Mouse (Mus musculus) layer of hippocampus, postnatal 14 days (tissue): ENCODE results near the gene Mrpl43. TPM values are rescaled to one million over a fixed set of nuclear protein-coding genes. Genes with fewer than 3 reads are reported as not detected.

Experiments
- DNase-seq, 2 experiments: peaks; one replicate each; pipeline ENCODE4 v3.0.0; 2021 to 2022; ENCODE audit warnings: low spot score in 2 of 2, mixed read lengths in 1 of 2
- total RNA-seq, 2 experiments: library from RNA; stranded (reverse); gene quantifications; 2 replicates each; pipeline ENCODE4 v1.2.3; 2021

Mrpl43 gene
- total RNA-seq, 2 experiments from 2014 or later = 46.2 to 47.5 TPM

DNA sequence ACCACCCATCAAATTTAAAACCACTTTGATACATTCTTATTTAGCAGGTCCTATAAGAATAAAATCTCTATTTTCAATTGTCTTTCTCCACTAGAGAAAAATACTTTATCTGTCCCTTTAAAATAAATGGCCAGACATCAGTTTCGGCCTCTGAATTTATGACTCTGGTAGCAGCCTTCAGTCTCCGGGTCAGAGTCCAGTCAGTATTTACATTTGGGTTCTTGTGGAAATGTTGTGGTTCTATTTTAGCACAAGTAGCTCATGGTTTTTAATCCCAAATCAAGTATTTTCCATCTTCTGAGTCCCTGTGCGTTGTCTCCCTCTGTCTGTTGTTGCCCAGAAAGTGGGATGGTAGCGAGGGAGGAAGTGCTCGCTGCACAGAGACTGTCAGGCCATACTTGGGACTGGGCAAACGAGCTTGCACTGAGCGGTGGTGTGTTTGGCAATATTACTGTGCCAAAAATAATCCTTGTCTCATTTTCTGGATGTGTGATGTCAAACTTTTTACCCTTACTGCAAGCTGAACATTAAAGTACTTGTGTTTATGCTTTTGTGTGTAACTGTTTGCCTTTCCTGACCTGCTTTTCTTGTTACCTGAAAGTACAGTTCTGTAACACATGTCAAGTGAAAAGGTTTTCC lies 23.6 kb downstream of the Mrpl43 start:
- no peak for DNase-seq

DNA sequence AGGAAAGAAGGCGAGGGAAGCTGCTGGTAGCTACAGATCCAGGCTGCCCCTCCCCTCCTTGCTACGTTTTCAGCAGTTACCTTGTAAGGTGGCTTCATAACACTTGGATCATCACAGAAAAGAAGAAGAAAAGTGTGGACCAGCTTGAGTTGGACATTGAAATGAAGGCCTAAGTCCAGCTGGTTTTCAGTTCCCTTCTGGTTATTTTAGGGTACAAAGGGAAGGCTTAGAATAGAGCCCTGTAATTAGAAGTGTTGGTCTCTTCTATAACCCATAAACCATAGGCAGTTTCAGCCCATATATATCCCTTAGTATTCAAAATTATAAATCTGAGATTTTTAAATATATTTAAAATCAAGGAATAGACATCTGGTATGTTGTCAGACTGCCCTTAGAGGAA lies 25.5 kb downstream of the Mrpl43 start:
- no peak for DNase-seq

- no peak for DNase-seq
Observed at GRCm38 (mm10) chr19:44977148-44977547, 29.1 kb downstream of the Mrpl43 start.

DNA sequence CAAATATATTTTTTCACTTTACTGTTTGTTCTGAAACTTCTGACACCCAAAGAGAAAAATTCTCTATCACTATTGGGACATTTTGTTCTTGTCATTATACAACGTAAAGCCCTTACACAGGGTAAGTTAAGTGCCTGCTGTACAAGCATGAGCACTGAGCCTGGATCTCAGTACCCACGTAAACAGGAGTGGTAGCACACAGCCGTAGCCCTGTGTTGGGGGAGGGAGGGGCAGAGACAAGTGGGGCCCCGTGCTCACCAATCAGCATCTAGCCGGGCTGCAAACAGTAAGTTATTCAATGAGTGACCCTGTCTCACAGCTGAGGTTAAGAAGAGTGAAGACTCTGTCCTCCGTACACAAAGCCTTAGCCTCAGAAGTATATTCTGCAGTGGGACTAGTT lies 29.6 kb downstream of the Mrpl43 start:
- DNase-seq = no peak

- DNase-seq = no peak
Observed at GRCm38 (mm10) chr19:44968329-44968728, 37.9 kb downstream of the Mrpl43 start.

- DNase-seq = no peak
Observed at GRCm38 (mm10) chr19:44965978-44966377, 40.3 kb downstream of the Mrpl43 start.

DNA sequence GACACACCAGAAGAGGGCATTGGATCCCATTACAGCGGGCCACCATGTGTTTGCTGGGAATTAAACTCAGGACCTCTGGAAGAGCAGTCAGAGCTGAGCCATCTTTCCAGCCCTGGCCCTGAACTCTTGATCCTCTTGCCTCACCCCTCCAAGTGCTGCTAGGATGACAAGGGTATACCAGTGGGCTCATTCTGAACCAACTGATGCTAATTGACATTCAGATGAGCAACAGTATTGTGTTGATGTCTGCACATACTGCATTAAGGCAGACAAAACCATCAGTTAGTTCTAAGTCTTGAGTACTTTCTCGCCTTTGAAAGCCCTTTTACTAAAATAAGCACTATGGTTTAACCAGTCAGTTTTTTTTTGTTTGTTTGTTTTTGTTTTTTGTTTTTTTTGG lies 46.6 kb downstream of the Mrpl43 start:
- no peak for DNase-seq

Other genes with a start within 250 kb of the Mrpl43 start
- gene Slf2, start 75.3 kb downstream of the Mrpl43 start, total RNA-seq = 10 to 100 TPM; 30.8 to 34.0 TPM
- 10 to 100 TPM; 40.1 to 46.0 TPM for gene Sema4g, start 17.3 kb downstream of the Mrpl43 start, total RNA-seq
- gene Twnk, start 779 bp downstream of the Mrpl43 start, total RNA-seq = 10 to 100 TPM; 14.7 to 15.2 TPM
- gene Lzts2, start 8.0 kb upstream of the Mrpl43 start, total RNA-seq = 10 to 100 TPM; 24.0 to 24.6 TPM
- 1 to 10 TPM; 2.1 to 2.3 TPM for gene Pdzd7, start 39.3 kb upstream of the Mrpl43 start, total RNA-seq
- 100 to 1,000 TPM; 113 to 117 TPM for gene Sfxn3, start 41.1 kb upstream of the Mrpl43 start, total RNA-seq
- gene Kazald1, start 68.8 kb upstream of the Mrpl43 start, total RNA-seq = 1 to 10 TPM in 1 of 2 experiments, under 1 TPM in 1; 0.94 to 1.6 TPM
- not detected for gene Tlx1, start 144.2 kb upstream of the Mrpl43 start, total RNA-seq
- gene Lbx1, start 229.4 kb upstream of the Mrpl43 start, total RNA-seq = not detected